Mouse (Mus musculus): ENCODE data around the gene Gm13420. TPM values are rescaled to one million over a fixed set of nuclear protein-coding genes. Genes with fewer than 3 reads are reported as not detected.
A peak's percentile ranks its signal among the peaks of the same experiment; 100 is the strongest.
"Not testable (repeated sequence)": the region's sequence is repeated elsewhere in the genome, so short reads cannot be mapped to it uniquely, and the experiment has no call there.

The Gm13420 gene
- not detected in 2 replicates for polyA plus RNA-seq (2015; fragmentation: Nextera tagmentation; extraction: Ambion mirVana)

- Histone ChIP-seq H3K4me3 (0 out of 2 replicates have a peak within 1 kb of the TSS, but pooled peaks have one; percentile 9), H3K4me1 (peaks cover 18% of the 10 kb centered on the region), H3K4me2 (peak within 1 kb of the TSS; percentile 31), H3K9me3 (no peaks in the 10 kb centered on the region; the same call in 1 of the 2 replicates), H3K9ac (0 out of 2 replicates have a peak within 1 kb of the TSS, but pooled peaks have one; percentile 22), H3K27ac (no peak within 1 kb of the TSS), H3K27me3 (peaks cover 73% of the 10 kb centered on the region), H3K36me3 (no peaks in the 10 kb centered on the region)
- no peak for ATAC-seq (ENCODE audit: insufficient number of reproducible peaks, insufficient read depth, low FRiP score, low TSS enrichment, low read depth)
- 4% methylated on average over 28 of the region's 28 CpGs for WGBS
These were observed at the start of gene Gm13420 for GRCm38 (mm10) chr2:29751497-29751896. Gene Gm13420 (minus strand): TSS chr2:29751685.

- H3K4me3 ChIP-seq: no peak overlapping the region
- ATAC-seq (ENCODE audit: insufficient number of reproducible peaks, insufficient read depth, low FRiP score, low TSS enrichment, low read depth): no peak
- no peak overlapping the region for H3K27ac ChIP-seq
- no peaks in the 10 kb centered on the region for H3K9me3 ChIP-seq
- peaks cover 10% of the 10 kb centered on the region for H3K4me1 ChIP-seq
- no peak overlapping the region for H3K4me2 ChIP-seq
- 92% methylated on average over 2 of the region's 2 CpGs for WGBS
- no peaks in the 10 kb centered on the region for H3K27me3 ChIP-seq
- H3K36me3 ChIP-seq: peaks cover 72% of the 10 kb centered on the region
- no peak overlapping the region for H3K9ac ChIP-seq
These were observed 41.4 kb upstream of the Gm13420 start for GRCm38 (mm10) chr2:29792772-29793487.

- ATAC-seq (ENCODE audit: insufficient number of reproducible peaks, insufficient read depth, low FRiP score, low TSS enrichment, low read depth): peak; percentile 83
- WGBS: under 1% methylated on average over 45 of the region's 45 CpGs
- Histone ChIP-seq H3K27ac (peak within 1 kb of the TSS; percentile 63), H3K4me3 (peak within 1 kb of the TSS; percentile 69), H3K27me3 (no peaks in the 10 kb centered on the region), H3K36me3 (peaks cover 66% of the 10 kb centered on the region), H3K9ac (peak within 1 kb of the TSS; percentile 80), H3K4me1 (peaks cover 19% of the 10 kb centered on the region), H3K4me2 (peak within 1 kb of the TSS; percentile 86), H3K9me3 (no peaks in the 10 kb centered on the region)
These were observed 36.6 kb upstream of the Gm13420 start, which contains the start of gene Trub2 for GRCm38 (mm10) chr2:29787937-29788681. Gene Trub2 (minus strand): TSS chr2:29788502.

GRCm38 (mm10) chr2:29787104-29787917 is 35.8 kb upstream of the Gm13420 start, which contains the start of gene Coq4:
Gene Coq4 (plus strand): TSS chr2:29787493.
- peaks cover 19% of the 10 kb centered on the region for H3K4me1 ChIP-seq
- no peaks in the 10 kb centered on the region for H3K9me3 ChIP-seq
- peak; percentile 82 for ATAC-seq (ENCODE audit: insufficient number of reproducible peaks, insufficient read depth, low FRiP score, low TSS enrichment, low read depth)
- peaks cover 66% of the 10 kb centered on the region for H3K36me3 ChIP-seq
- H3K9ac ChIP-seq: peak within 1 kb of the TSS; percentile 80
- peak within 1 kb of the TSS; percentile 86 for H3K4me2 ChIP-seq
- H3K27ac ChIP-seq: peak within 1 kb of the TSS; percentile 63
- WGBS: 1% methylated on average over 31 of the region's 31 CpGs
- peak within 1 kb of the TSS; percentile 69 for H3K4me3 ChIP-seq
- H3K27me3 ChIP-seq: no peaks in the 10 kb centered on the region

GRCm38 (mm10) chr2:29784290-29784689 is 32.8 kb upstream of the Gm13420 start:
- ATAC-seq (ENCODE audit: insufficient number of reproducible peaks, insufficient read depth, low FRiP score, low TSS enrichment, low read depth): no peak
- Histone ChIP-seq H3K4me1 (peaks cover 19% of the 10 kb centered on the region), H3K4me2 (no peak overlapping the region), H3K9me3 (peaks cover 4% of the 10 kb centered on the region; the same call in 1 of the 2 replicates), H3K4me3 (no peak overlapping the region), H3K27ac (no peak overlapping the region), H3K36me3 (peaks cover 70% of the 10 kb centered on the region), H3K9ac (no peak overlapping the region), H3K27me3 (no peaks in the 10 kb centered on the region)
- WGBS: 74% methylated on average over 4 of the region's 4 CpGs

GRCm38 (mm10) chr2:29781256-29781655 is 29.8 kb upstream of the Gm13420 start:
- ATAC-seq (ENCODE audit: insufficient number of reproducible peaks, insufficient read depth, low FRiP score, low TSS enrichment, low read depth); H3K27me3 ChIP-seq; H3K4me3 ChIP-seq; H3K4me2 ChIP-seq; H3K9ac ChIP-seq; H3K27ac ChIP-seq; H3K4me1 ChIP-seq; H3K9me3 ChIP-seq: not testable (repeated sequence)
- peaks cover 97% of the 10 kb centered on the region for H3K36me3 ChIP-seq
- 91% methylated on average over 2 of the region's 2 CpGs for WGBS

- ATAC-seq (ENCODE audit: insufficient number of reproducible peaks, insufficient read depth, low FRiP score, low TSS enrichment, low read depth): no peak
- Histone ChIP-seq H3K27me3 (no peaks in the 10 kb centered on the region), H3K4me3 (no peak overlapping the region), H3K27ac (no peak overlapping the region), H3K36me3 (peaks cover 48% of the 10 kb centered on the region), H3K4me1 (no peaks in the 10 kb centered on the region), H3K9ac (no peak overlapping the region), H3K9me3 (no peaks in the 10 kb centered on the region), H3K4me2 (no peak overlapping the region)
- WGBS: 93% methylated on average over 4 of the region's 4 CpGs
These were observed 21.8 kb upstream of the Gm13420 start for GRCm38 (mm10) chr2:29773323-29773722.

- 84% methylated on average over 8 of the region's 8 CpGs for WGBS
- Histone ChIP-seq H3K4me3 (no peak overlapping the region), H3K4me1 (no peaks in the 10 kb centered on the region), H3K36me3 (peaks cover 33% of the 10 kb centered on the region), H3K27me3 (no peaks in the 10 kb centered on the region), H3K27ac (no peak overlapping the region), H3K9me3 (no peaks in the 10 kb centered on the region), H3K9ac (no peak overlapping the region), H3K4me2 (no peak overlapping the region)
- ATAC-seq (ENCODE audit: insufficient number of reproducible peaks, insufficient read depth, low FRiP score, low TSS enrichment, low read depth): no peak
These were observed 20.4 kb upstream of the Gm13420 start for GRCm38 (mm10) chr2:29771611-29772461.

GRCm38 (mm10) chr2:29770162-29770561 is 18.7 kb upstream of the Gm13420 start:
- no peak overlapping the region for H3K9ac ChIP-seq
- no peaks in the 10 kb centered on the region for H3K9me3 ChIP-seq
- H3K27me3 ChIP-seq: no peaks in the 10 kb centered on the region
- no peak overlapping the region for H3K4me2 ChIP-seq
- H3K4me1 ChIP-seq: no peaks in the 10 kb centered on the region
- H3K4me3 ChIP-seq: no peak overlapping the region
- H3K27ac ChIP-seq: no peak overlapping the region
- H3K36me3 ChIP-seq: peaks cover 21% of the 10 kb centered on the region
- no peak for ATAC-seq (ENCODE audit: insufficient number of reproducible peaks, insufficient read depth, low FRiP score, low TSS enrichment, low read depth)

GRCm38 (mm10) chr2:29768901-29769300 is 17.4 kb upstream of the Gm13420 start:
- no peak for ATAC-seq (ENCODE audit: insufficient number of reproducible peaks, insufficient read depth, low FRiP score, low TSS enrichment, low read depth)
- no peaks in the 10 kb centered on the region for H3K4me1 ChIP-seq
- 62% methylated on average over 9 of the region's 9 CpGs for WGBS
- no peak overlapping the region for H3K9ac ChIP-seq
- no peak overlapping the region for H3K4me3 ChIP-seq
- peaks cover 14% of the 10 kb centered on the region for H3K36me3 ChIP-seq
- H3K9me3 ChIP-seq: no peaks in the 10 kb centered on the region
- H3K27me3 ChIP-seq: no peaks in the 10 kb centered on the region
- peak overlapping the region; percentile 16; the same call in 1 of the 2 replicates for H3K27ac ChIP-seq
- H3K4me2 ChIP-seq: no peak overlapping the region

Data from embryonic facial prominence, embryonic 13.5 days (tissue).